Mouse (Mus musculus): Measurements from ENCODE around the gene Anp32e. TPM values are rescaled to one million over a fixed set of nuclear protein-coding genes. Genes with fewer than 3 reads are reported as not detected.
"Not testable (repeated sequence)": the region's sequence is repeated elsewhere in the genome, so short reads cannot be mapped to it uniquely, and the experiment has no call there.

Gene Anp32e
- total RNA-seq, 2 experiments from 2014 or later: 191 to 445 TPM

- ATAC-seq (replicated peaks; ENCODE audit: poor library complexity, severe bottlenecking): no peak
Measured at GRCm38 (mm10) chr3:95938217-95938616, 9.2 kb downstream of the Anp32e start.

DNA sequence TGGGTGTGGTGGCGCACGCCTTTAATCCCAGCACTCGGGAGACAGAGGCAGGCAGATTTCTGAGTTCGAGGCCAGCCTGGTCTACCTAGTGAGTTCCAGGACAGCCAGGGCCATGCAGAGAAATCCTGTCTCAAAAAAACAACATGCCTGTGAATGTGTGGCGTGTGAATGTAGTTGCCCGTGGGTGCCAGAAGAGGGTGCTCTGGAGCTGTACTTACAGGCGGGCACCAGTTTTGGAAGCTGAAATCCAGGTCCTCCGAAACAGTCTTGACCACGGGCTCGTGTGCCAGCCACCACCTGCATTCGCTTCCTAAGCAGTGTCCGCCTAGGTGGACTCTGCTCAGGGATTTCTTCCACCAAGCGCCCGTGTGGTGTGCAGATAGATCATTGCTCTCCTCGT is 9.8 kb downstream of the Anp32e start:
- peak; percentile 74 for ATAC-seq (replicated peaks; ENCODE audit: poor library complexity, severe bottlenecking)

- ATAC-seq (replicated peaks; ENCODE audit: poor library complexity, severe bottlenecking): peak; percentile 80
Measured at GRCm38 (mm10) chr3:95942749-95943148, 13.7 kb downstream of the Anp32e start.

GRCm38 (mm10) chr3:95943226-95943625 is 14.2 kb downstream of the Anp32e start:
- ATAC-seq (replicated peaks; ENCODE audit: poor library complexity, severe bottlenecking): no peak

DNA sequence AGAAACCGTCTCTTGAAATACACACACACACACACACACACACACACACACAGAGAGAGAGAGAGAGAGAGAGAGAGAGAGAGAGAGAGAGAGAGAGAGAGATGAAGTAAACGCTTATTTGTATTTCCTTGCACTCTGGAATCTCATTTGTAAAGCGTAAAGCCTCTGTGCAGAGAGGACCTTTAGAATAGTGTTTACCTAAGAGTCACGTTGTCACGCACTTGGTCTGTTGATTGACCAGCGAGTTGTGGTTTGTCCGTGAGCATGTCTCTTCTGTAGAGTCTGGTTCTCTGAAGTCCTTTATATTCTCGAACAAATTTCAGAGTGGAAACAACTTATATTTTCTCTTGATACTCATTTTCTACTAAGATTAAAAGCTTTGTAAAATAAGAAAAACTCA is 15.7 kb downstream of the Anp32e start:
- ATAC-seq (replicated peaks; ENCODE audit: poor library complexity, severe bottlenecking): no peak

- no peak for ATAC-seq (replicated peaks; ENCODE audit: poor library complexity, severe bottlenecking)
Measured at GRCm38 (mm10) chr3:95945731-95946240, 16.7 kb downstream of the Anp32e start.

DNA sequence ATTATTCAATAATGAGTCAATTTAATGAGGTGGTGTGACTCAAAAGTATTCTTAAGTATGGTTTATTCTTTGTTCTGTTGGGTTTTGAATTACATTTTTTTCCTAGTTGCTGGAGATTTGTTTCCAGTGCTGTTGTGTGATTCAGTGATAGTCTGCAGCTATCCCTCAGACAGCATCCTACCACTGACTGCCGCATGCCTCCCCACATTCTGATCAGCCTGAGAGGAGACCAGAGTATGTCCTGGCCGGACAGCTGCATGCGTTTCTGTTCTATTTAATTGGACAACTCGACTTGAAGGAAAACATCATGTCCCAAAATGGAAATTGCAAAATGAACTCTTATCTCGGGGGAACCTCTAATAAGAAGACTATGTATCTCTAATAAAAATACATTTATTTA is 19.3 kb downstream of the Anp32e start:
- no peak for ATAC-seq (replicated peaks; ENCODE audit: poor library complexity, severe bottlenecking)

DNA sequence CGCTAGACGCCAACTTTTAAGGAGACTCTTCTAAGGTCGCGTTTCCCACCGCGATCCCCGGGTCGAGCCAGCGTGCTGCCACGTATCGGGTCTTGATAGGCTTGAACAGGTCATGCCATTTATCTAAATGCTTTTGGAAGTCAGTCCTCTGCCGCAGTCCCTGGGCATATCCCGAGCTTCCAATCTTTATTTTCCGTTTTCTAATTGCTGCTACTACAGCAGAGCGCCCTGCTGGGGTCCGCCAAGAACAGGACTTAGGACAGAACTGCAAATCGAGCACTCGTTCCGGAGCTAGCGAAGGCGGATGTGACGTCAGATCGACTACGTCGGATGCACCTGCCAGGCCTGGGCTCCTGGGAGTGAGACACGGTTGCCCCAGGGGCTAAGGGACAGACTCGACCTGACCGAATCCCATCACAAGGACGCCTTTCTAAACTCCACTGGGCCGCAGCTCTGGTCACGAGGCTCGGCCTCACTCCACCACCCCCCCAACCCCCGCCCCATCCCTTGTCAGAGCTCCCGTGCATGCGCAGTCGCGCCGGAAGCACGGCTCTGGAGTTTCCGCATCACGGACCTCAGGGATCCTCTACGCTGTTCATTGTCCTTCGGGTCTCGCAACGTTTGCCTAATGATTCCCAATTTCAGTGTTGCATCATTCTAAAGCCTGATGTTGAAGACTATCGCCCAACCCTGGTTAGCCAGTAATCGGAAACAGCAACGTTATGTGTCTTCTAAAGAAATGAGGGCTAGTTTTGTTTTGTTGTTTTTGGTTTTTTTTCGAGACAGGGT is 21.9 kb downstream of the Anp32e start:
- ATAC-seq (replicated peaks; ENCODE audit: poor library complexity, severe bottlenecking): peak; percentile 84

- not testable (repeated sequence) for ATAC-seq (replicated peaks; ENCODE audit: poor library complexity, severe bottlenecking)
Measured at GRCm38 (mm10) chr3:95951566-95951965, 22.5 kb downstream of the Anp32e start.

DNA sequence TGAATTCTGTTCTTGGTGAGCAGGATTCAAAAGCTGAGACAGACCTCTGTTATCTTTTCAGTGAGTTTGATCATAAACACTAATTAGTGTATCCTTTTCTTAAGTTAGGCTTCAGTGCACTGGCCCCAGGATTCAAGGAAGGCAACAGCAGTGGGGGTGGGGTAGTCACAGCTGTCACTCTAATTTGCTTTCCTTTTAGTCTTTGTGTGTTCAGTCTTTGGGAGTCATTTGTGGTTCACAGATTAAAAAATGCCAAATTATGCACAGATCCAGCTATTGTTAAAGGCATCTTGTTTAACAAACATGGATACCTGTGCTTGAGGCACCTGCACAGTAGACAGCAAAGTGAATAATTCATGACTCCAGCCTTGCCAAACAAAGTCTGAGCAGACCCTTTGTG is 24.0 kb downstream of the Anp32e start:
- no peak for ATAC-seq (replicated peaks; ENCODE audit: poor library complexity, severe bottlenecking)

DNA sequence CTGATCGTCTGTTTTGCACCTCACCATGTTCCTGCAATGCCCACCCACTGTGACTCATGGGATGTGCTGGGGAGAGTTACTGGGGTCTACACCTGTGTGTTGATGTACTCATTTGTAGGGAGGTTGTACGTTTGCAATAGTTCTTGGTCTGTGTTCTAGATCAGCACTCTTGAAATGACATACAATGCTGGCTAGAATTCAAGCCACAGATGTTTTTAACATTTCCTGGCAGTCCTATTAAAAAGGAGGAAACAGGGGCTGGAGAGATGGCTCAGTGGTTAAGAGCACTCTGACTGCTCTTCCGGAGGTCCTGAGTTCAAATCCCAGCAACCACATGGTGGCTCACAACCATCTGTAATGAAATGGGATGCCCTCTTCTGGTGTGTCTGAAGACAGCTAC is 24.5 kb downstream of the Anp32e start:
- ATAC-seq (replicated peaks; ENCODE audit: poor library complexity, severe bottlenecking): no peak

DNA sequence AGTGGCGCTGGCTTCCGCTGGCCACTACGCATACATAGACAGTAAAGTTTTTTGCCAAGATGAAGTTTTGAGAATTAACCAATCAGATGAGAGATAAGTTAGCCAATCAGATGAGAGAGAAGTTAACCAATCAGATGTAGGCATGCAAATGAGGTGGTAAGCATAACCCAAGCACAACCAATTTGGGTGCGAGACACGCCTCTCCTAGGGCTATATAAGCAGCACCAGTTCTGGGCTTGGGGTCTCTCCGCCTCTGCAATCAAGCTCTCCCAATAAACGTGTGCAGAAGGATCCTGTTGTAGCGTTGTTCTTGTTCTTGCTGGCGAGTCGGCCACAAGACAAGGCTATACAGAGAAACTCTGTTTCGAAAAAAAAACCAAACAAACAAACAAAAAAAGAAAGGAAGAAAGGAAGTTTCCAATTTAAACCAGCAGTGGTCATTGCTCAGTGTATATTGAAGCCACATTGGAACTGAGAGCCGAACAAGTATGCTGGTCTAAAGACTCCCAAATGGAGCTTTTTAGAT is 25.7 kb downstream of the Anp32e start:
- not testable (repeated sequence) for ATAC-seq (replicated peaks; ENCODE audit: poor library complexity, severe bottlenecking)

DNA sequence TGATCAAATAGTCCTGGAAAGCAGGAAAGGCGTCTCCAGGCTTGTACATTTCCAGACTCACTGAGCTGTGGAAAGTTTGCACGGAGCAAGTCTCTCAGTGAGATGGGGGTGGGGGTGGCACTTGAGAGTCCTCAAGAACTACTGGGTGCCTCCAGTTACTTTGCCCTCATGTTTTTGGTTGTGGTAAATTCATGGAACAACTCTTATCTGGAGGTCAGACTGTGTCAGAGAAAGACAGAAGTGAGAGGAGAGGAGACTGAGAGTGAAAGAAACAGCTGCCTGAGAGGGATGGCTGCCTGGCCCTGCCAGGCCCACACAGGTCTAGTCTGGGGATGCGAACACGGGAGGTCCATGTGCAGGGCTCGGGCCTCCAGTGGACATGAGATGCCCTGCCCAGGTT is 26.3 kb downstream of the Anp32e start:
- ATAC-seq (replicated peaks; ENCODE audit: poor library complexity, severe bottlenecking): no peak

DNA sequence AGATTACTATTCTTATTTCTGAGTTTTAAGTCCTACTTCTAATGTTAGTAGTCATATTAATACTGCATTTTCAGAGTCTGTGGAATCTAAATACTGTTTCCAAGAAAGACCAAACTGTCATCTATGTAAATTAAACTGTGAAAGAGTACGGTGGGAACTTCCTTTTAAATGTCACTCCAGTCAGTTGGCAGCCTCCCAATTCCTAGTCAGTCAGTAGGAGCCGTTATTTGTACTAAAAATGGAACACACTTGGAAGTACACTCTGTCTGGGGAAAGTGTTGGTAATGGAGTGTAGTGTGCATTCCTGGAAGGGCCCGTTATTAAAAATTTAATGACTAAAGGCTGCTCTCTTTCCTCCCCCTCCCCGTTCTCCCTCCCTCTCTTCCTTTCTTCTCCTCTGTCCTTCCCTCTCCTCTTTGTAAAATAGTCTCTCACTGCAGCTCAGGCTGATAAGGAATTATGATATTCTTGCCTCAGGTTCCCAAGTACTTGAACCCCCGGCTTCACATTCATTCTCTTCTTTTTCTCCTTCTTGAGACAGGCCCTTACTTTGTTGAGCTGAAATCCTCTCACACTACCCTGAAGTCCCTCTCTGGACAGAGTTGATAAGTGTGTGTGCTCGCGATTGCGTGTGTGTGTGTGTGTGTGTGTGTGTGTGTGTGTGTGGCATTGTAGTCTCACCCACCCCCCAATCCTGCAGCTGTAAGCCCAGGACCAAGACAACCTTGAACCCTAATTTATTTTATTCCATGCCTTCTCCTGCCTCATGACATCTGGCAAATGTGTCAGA is 28.5 kb downstream of the Anp32e start:
- ATAC-seq (replicated peaks; ENCODE audit: poor library complexity, severe bottlenecking): 0 out of 2 replicates have a peak, but pooled peaks have one; percentile 32

DNA sequence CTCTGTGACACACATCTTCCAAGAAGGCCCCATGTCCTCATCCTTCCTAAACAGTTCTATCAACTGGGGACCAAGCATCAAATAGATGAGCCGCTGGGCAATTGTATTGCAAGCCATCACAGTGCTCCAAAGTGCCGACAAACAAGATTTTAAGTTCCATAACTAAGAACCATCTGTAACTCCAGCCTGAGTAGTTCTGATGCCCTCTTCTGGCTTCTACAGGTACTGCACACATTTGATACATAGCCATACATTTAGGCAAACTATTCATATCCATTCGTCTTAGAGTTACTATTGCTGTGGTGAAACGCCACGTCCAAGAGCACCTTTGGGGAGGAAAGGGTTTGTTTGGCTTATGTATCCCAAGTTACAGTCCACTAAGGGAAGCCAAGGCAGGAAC is 30.0 kb downstream of the Anp32e start:
- peak; percentile 68 for ATAC-seq (replicated peaks; ENCODE audit: poor library complexity, severe bottlenecking)

DNA sequence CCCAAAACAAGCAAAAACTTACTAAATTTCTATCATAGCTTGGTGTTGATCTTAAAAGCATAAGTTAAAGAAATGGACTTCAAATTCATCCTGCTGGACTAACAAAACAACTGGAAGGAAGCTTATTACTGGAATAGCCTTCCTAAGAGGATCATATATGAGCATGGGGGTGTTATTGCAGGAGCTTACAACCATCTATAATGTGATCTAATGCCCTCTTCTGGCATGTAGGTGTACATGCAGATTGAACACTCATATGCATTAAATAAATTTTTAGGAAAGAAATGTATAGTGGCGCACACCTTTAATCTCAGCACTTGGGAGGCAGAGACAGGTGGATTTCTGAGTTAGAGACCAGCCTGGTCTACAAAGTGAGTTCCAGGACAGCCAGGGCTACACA is 30.8 kb downstream of the Anp32e start:
- ATAC-seq (replicated peaks; ENCODE audit: poor library complexity, severe bottlenecking): no peak

- not testable (repeated sequence) for ATAC-seq (replicated peaks; ENCODE audit: poor library complexity, severe bottlenecking)
Measured at GRCm38 (mm10) chr3:95962182-95962581, 33.1 kb downstream of the Anp32e start.

GRCm38 (mm10) chr3:95963230-95963629 is 34.2 kb downstream of the Anp32e start:
- ATAC-seq (replicated peaks; ENCODE audit: poor library complexity, severe bottlenecking): no peak

DNA sequence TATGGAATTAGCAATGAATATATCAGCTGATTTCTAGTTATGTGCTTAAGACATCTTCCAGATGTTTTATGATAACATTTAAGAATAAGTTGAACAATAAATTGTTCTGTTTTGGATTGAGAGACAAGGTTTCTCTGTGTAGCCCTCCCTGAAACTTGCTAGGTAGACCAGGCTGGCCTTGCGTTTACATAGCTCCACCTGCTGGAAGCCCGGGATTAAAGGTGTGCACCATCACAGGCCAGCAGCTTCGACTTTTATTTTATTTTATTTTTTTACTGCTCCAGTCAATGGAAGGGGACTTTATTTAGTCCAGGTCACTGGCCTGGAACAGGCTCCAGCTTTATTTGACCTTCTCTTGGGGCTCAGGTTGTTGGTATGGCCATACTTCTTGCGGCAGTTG is 34.6 kb downstream of the Anp32e start:
- ATAC-seq (replicated peaks; ENCODE audit: poor library complexity, severe bottlenecking): no peak

GRCm38 (mm10) chr3:95965518-95966451 is 36.7 kb downstream of the Anp32e start:
- ATAC-seq (replicated peaks; ENCODE audit: poor library complexity, severe bottlenecking): peak; percentile 42

All from granulocyte monocyte progenitor cell, adult 5-6 weeks (primary cell).